Comparison of ENCODE assay signal across 9 mouse cellular contexts in the genomic region with DNA sequence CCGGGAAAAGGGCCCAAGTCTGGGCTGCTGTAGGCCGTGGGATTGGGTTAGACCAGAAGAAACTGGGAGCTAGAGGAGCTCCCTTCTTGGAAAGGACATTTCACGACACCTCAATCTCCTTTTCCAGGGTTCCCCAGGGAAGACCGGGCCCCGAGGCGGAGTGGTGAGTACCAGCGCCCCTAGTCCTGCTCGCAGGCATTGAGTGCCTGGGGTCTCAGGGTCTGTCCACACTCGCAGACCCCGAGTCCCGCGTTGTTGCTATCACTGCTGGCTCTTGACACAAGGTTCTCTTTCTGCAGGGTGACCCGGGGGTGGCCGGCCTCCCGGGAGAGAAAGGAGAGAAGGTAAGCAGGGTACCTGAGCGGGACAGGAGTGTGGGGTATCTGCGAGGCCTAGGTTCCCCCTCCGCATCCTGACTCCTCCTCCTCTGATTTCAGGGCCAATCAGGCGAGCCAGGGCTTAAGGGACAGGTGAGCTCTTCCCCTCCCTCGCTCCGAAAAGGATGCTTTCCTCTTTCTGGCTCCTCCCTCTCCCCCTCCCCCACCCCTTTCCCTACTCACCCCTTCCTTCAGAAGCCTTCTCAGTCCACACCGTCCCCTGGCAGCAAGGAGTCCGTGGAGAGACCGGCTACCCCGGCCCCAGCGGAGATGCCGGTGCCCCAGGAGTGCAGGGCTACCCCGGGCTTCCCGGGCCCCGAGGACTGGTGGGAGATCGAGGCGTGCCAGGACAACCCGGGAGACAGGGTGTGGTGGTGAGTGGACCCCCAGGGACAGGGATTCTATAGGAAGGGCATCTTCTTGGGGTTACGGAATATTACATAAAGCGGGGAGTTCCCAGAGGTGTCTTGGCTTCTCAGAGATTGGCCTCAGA. TPM values are rescaled to one million over a fixed set of nuclear protein-coding genes. Genes with fewer than 3 reads are reported as not detected.
DNase-seq lines count a peak whose midpoint lies in the region; ATAC-seq and TF ChIP-seq lines count a peak whose summit lies in the region.
"Had no signal": no experiment of that assay in that cellular context is flagged by ENCODE, and none has a peak within 500 bp of the region (broad histone marks: within the 10 kb centered on the region; RNA-seq: fewer than 3 reads in every experiment).

No protein-coding gene starts in this region.

- H3K4me1 ChIP-seq in heart, embryonic 16.5 days (ENCODE audit: control insufficient read depth, insufficient read depth, low read length), result peaks cover 9% of the 10 kb centered on the region
- H3K4me1 ChIP-seq in heart, adult 2 months (ENCODE audit: control insufficient read depth, insufficient read depth, low read length), result no peaks in the 10 kb centered on the region
- H3K4me1 ChIP-seq in forebrain, embryonic 12.5 days, result peaks cover 13% of the 10 kb centered on the region; the same call in 1 of the 2 replicates
- H3K4me1 ChIP-seq in midbrain, embryonic 15.5 days, result peaks cover 7% of the 10 kb centered on the region; the same call in 1 of the 2 replicates

- H3K27ac ChIP-seq in heart, embryonic 16.5 days (ENCODE audit: low read length), result no peak overlapping the region
- H3K27ac ChIP-seq in heart, adult 2 months, result no peak overlapping the region
- no peak overlapping the region for H3K27ac ChIP-seq in forebrain, embryonic 12.5 days
- no peak overlapping the region for H3K27ac ChIP-seq in midbrain, embryonic 15.5 days
- H3K27ac ChIP-seq: liver, embryonic 14.5 days had no signal

- no peak overlapping the region for H3K9ac ChIP-seq in heart, embryonic 16.5 days (ENCODE audit: low read length)
- H3K9ac ChIP-seq in heart, adult 2 months (ENCODE audit: low read depth, low read length), result no peak overlapping the region
- H3K9ac ChIP-seq in forebrain, embryonic 12.5 days, result peak overlapping the region; percentile 12; the same call in 1 of the 2 replicates
- H3K9ac ChIP-seq in midbrain, embryonic 15.5 days, result 0 out of 2 replicates have a peak overlapping the region, but pooled peaks have one; percentile 35
- H3K9ac ChIP-seq: liver, embryonic 14.5 days had no signal

- no peak for TF ChIP-seq EP300 in heart, adult 2 months (IDR thresholded peaks at IDR 0.05; ENCODE audit: insufficient read depth, low read depth, low read length)

- no peaks in the 10 kb centered on the region for H3K36me3 ChIP-seq in heart, embryonic 16.5 days (ENCODE audit: control insufficient read depth, insufficient read depth)
- H3K36me3 ChIP-seq in heart, adult 2 months (ENCODE audit: control insufficient read depth, insufficient read depth, low read length), result no peaks in the 10 kb centered on the region
- H3K36me3 ChIP-seq in forebrain, embryonic 12.5 days (replicated peaks), result no peaks in the 10 kb centered on the region
- H3K36me3 ChIP-seq in midbrain, embryonic 15.5 days (replicated peaks), result no peaks in the 10 kb centered on the region

- H3K9me3 ChIP-seq in heart, embryonic 16.5 days (replicated peaks; ENCODE audit: control insufficient read depth, low read length), result no peaks in the 10 kb centered on the region
- no peaks in the 10 kb centered on the region for H3K9me3 ChIP-seq in forebrain, embryonic 12.5 days
- H3K9me3 ChIP-seq in midbrain, embryonic 15.5 days, result no peaks in the 10 kb centered on the region

- 0 out of 2 replicates have a peak, but pooled peaks cover 4% of the 10 kb centered on the region for H3K27me3 ChIP-seq in heart, embryonic 16.5 days (ENCODE audit: control insufficient read depth, insufficient read depth, low read length)
- H3K27me3 ChIP-seq in heart, adult 2 months (ENCODE audit: control insufficient read depth, insufficient read depth, low read length), result no peaks in the 10 kb centered on the region; the same call in 1 of the 2 replicates
- H3K27me3 ChIP-seq in forebrain, embryonic 12.5 days, result peaks cover 18% of the 10 kb centered on the region
- H3K27me3 ChIP-seq in midbrain, embryonic 15.5 days (replicated peaks), result peaks cover 7% of the 10 kb centered on the region; the same call in 1 of the 2 replicates

- 15% methylated on average over 35 of the region's 35 CpGs for WGBS in heart, embryonic 16.5 days
- 21% methylated on average over 35 of the region's 35 CpGs for WGBS in heart, adult 2 months
- WGBS in forebrain, embryonic 12.5 days, result 10% methylated on average over 34 of the region's 35 CpGs
- 9% methylated on average over 35 of the region's 35 CpGs for WGBS in midbrain, embryonic 15.5 days

- no peak for ATAC-seq in heart, embryonic 16.5 days (replicated peaks; ENCODE audit: extremely low read depth, insufficient read depth, low FRiP score)
- peak; percentile 37; the same call in 1 of the 2 replicates for ATAC-seq in forebrain, embryonic 12.5 days (ENCODE audit: low FRiP score)
- peak; percentile 83 for ATAC-seq in midbrain, embryonic 15.5 days (replicated peaks)

- DNase-seq in heart, adult 2 months, result no peak
- DNase-seq in cerebellum, adult 11 months, result peak; percentile 52
- no peak for DNase-seq in yolk sac, embryonic 10.5 days (ENCODE audit: low spot score)
- DNase-seq in urinary bladder, postnatal 14 days (ENCODE audit: low spot score), result no peak
- DNase-seq in c-Kit-positive CD71-positive TER-119-positive erythroid progenitor cells, embryonic 14.5 days (ENCODE audit: low spot score), result no peak

- TF ChIP-seq POLR2A in heart, adult 2 months (IDR thresholded peaks at IDR 0.05; ENCODE audit: insufficient read depth, low read depth, low read length), result no peak

- H3K4me3 ChIP-seq in heart, embryonic 16.5 days (ENCODE audit: low read length), result no peak overlapping the region
- no peak overlapping the region for H3K4me3 ChIP-seq in heart, adult 2 months
- peak overlapping the region; percentile 24 for H3K4me3 ChIP-seq in forebrain, embryonic 12.5 days (replicated peaks)
- peak overlapping the region; percentile 34 for H3K4me3 ChIP-seq in midbrain, embryonic 15.5 days

- intact Hi-C loops in heart, adult 2 months (cut with DNase I), result no loop called here

- no peaks in the 10 kb centered on the region for H3K79me2 ChIP-seq in heart, adult 2 months (replicated peaks; ENCODE audit: control insufficient read depth, insufficient read depth, low read length)

- H3K4me2 ChIP-seq in heart, embryonic 16.5 days (ENCODE audit: low read depth, low read length), result peak overlapping the region; percentile 43
- H3K4me2 ChIP-seq in forebrain, embryonic 12.5 days, result peak overlapping the region; percentile 44
- peak overlapping the region; percentile 49 for H3K4me2 ChIP-seq in midbrain, embryonic 15.5 days

- TF ChIP-seq CTCF in heart, adult 2 months (IDR thresholded peaks at IDR 0.05), result no peak

RNA-seq across cellular contexts. Expression of a gene that starts 13.5 kb away (rescaled TPM):
- polyA plus RNA-seq in heart, embryonic 16.5 days (2015; fragmentation: Nextera tagmentation; extraction: Ambion mirVana), result 6.0 and 6.7 TPM in 2 replicates
- not detected for total RNA-seq in heart, adult 2 months (2021)
- 0.06 and 0.31 TPM in 2 replicates for polyA plus RNA-seq in heart, adult 2 months (2012; rRNA removed)
- 5.6 and 7.9 TPM in 2 replicates for polyA plus RNA-seq in forebrain, embryonic 12.5 days (2016; fragmentation: Nextera tagmentation; extraction: Ambion mirVana)
- polyA plus RNA-seq in midbrain, embryonic 15.5 days (2015; fragmentation: Nextera tagmentation; extraction: Ambion mirVana), result 18.2 and 19.4 TPM in 2 replicates

RNA-seq across cellular contexts. Expression of a gene that starts 35.6 kb away (rescaled TPM):
- polyA plus RNA-seq in heart, embryonic 16.5 days (2015; fragmentation: Nextera tagmentation; extraction: Ambion mirVana), result 11.2 and 12.4 TPM in 2 replicates
- 10 to 100 TPM; 44.2 to 49.6 TPM for total RNA-seq in heart, adult 2 months (2021)
- 26.7 and 32.2 TPM in 2 replicates for polyA plus RNA-seq in heart, adult 2 months (2012; rRNA removed)
- 28.2 and 29.1 TPM in 2 replicates for polyA plus RNA-seq in forebrain, embryonic 12.5 days (2016; fragmentation: Nextera tagmentation; extraction: Ambion mirVana)
- polyA plus RNA-seq in midbrain, embryonic 15.5 days (2015; fragmentation: Nextera tagmentation; extraction: Ambion mirVana), result 45.1 and 46.6 TPM in 2 replicates

RNA-seq across cellular contexts. Expression of a gene that starts 45.4 kb away (rescaled TPM):
- polyA plus RNA-seq in heart, embryonic 16.5 days (2015; fragmentation: Nextera tagmentation; extraction: Ambion mirVana), result 24.6 and 29.1 TPM in 2 replicates
- 10 to 100 TPM; 24.4 to 24.8 TPM for total RNA-seq in heart, adult 2 months (2021)
- polyA plus RNA-seq in heart, adult 2 months (2012; rRNA removed), result 17.1 and 29.1 TPM in 2 replicates
- 33.3 and 35.0 TPM in 2 replicates for polyA plus RNA-seq in forebrain, embryonic 12.5 days (2016; fragmentation: Nextera tagmentation; extraction: Ambion mirVana)
- 22.2 and 22.5 TPM in 2 replicates for polyA plus RNA-seq in midbrain, embryonic 15.5 days (2015; fragmentation: Nextera tagmentation; extraction: Ambion mirVana)

RNA-seq across cellular contexts. Expression of a gene that starts 56.3 kb away (rescaled TPM):
- not detected in 2 replicates for polyA plus RNA-seq in heart, embryonic 16.5 days (2015; fragmentation: Nextera tagmentation; extraction: Ambion mirVana)
- not detected for total RNA-seq in heart, adult 2 months (2021)
- polyA plus RNA-seq in heart, adult 2 months (2012; rRNA removed), result 0.16 and 0.44 TPM in 2 replicates
- polyA plus RNA-seq in forebrain, embryonic 12.5 days (2016; fragmentation: Nextera tagmentation; extraction: Ambion mirVana), result not detected in 2 replicates
- 0.25 TPM in 1 of 2 replicates, not detected in the other for polyA plus RNA-seq in midbrain, embryonic 15.5 days (2015; fragmentation: Nextera tagmentation; extraction: Ambion mirVana)
- polyA plus RNA-seq: liver, embryonic 14.5 days had no signal

Comparison
In these comparisons a context has a peak if more than half of its experiments do, and no peak if none do; other contexts are left out.
1. H3K4me3 ChIP-seq: peak in forebrain, embryonic 12.5 days (single experiment) and midbrain, embryonic 15.5 days (single experiment); none in heart, embryonic 16.5 days (single experiment) and heart, adult 2 months (single experiment).
2. H3K9ac ChIP-seq: peak in forebrain, embryonic 12.5 days (single experiment) and midbrain, embryonic 15.5 days (single experiment); none in heart, embryonic 16.5 days (single experiment) and heart, adult 2 months (single experiment).
3. Peak in every context shown above with its lines, with median percentiles within 50 percentile points of each other: H3K4me2 ChIP-seq.